Mouse (Mus musculus) cerebellum, postnatal 36 days (tissue): ENCODE measurements around the gene Eea1.
"Not testable (repeated sequence)": the region's sequence is repeated elsewhere in the genome, so short reads cannot be mapped to it uniquely, and the experiment has no call there.

Experiments used
- DNase-seq, 2 experiments: peaks; one replicate each; pipeline ENCODE4 v3.0.0; 2021 to 2022; ENCODE audit warnings: mixed read lengths in 2 of 2

Eea1 gene

GRCm38 (mm10) chr10:96075403-96075802, 135.0 kb downstream of the Eea1 start:
- DNase-seq, result no peak

GRCm38 (mm10) chr10:96075880-96076279, 135.4 kb downstream of the Eea1 start:
- DNase-seq, result no peak

GRCm38 (mm10) chr10:96076461-96076860, 136.0 kb downstream of the Eea1 start:
- DNase-seq, result no peak

GRCm38 (mm10) chr10:96077480-96078066, 137.1 kb downstream of the Eea1 start:
- DNase-seq, result not testable (repeated sequence)

GRCm38 (mm10) chr10:96079823-96080222, 139.4 kb downstream of the Eea1 start:
- DNase-seq, result no peak

GRCm38 (mm10) chr10:96080440-96081381, 140.3 kb downstream of the Eea1 start:
- DNase-seq, result no peak

- DNase-seq, result no peak
These were observed 141.8 kb downstream of the Eea1 start for GRCm38 (mm10) chr10:96082203-96082602.

- no peak for DNase-seq
These were observed 149.3 kb downstream of the Eea1 start for GRCm38 (mm10) chr10:96089744-96090143.

- peak; percentile 81 to 82 for DNase-seq
These were observed 149.9 kb downstream of the Eea1 start for GRCm38 (mm10) chr10:96090388-96090787.

GRCm38 (mm10) chr10:96093890-96094531, 153.6 kb downstream of the Eea1 start:
- DNase-seq, result no peak

- DNase-seq, result no peak
These were observed 154.1 kb downstream of the Eea1 start for GRCm38 (mm10) chr10:96094559-96094958.
